Mouse (Mus musculus): Measurements from ENCODE around the gene Sema3c. TPM values are rescaled to one million over a fixed set of nuclear protein-coding genes. Genes with fewer than 3 reads are reported as not detected.

Sema3c gene
- polyA plus RNA-seq, 1 experiment from 2014 or later, result 30.3 TPM

DNA sequence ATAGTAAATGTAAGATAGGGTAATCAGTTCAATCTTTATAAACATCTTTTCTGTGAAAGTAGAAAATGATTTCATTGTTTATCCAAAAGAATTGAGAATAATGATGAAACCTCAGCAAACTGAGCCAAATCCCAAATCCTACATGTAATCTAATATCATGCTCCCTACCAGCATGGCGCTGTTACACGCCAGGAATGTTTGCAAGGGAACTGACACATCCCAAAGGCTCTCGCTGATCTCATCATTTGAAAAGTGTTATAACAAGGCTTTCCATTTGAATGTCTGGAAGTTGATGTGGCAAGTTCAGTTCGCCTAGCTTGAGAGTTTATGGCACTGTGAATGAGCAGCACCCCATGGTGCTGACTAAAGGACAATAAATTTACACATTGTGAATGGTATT lies 145.9 kb downstream of the Sema3c start:
- no peak for ATAC-seq (replicated peaks; ENCODE audit: insufficient number of reproducible peaks, low FRiP score, low TSS enrichment)
- no peaks in the 10 kb centered on the region for H3K9me3 ChIP-seq (replicated peaks; ENCODE audit: control insufficient read depth, low read length)
- H3K4me3 ChIP-seq (ENCODE audit: low read depth, low read length), result no peak overlapping the region
- 71% methylated on average over 4 of the region's 4 CpGs for WGBS (ENCODE audit: insufficient replicate concordance)
- H3K4me1 ChIP-seq (ENCODE audit: control insufficient read depth, insufficient read depth, low read length), result no peaks in the 10 kb centered on the region
- no peak overlapping the region for H3K27ac ChIP-seq (ENCODE audit: low read depth, low read length)
- no peak overlapping the region for H3K4me2 ChIP-seq
- no peaks in the 10 kb centered on the region for H3K36me3 ChIP-seq (ENCODE audit: control insufficient read depth, insufficient read depth, low read length)
- no peaks in the 10 kb centered on the region for H3K27me3 ChIP-seq (ENCODE audit: control insufficient read depth, insufficient read depth, low read length)
- no peak overlapping the region for H3K9ac ChIP-seq (ENCODE audit: low read depth, low read length)

DNA sequence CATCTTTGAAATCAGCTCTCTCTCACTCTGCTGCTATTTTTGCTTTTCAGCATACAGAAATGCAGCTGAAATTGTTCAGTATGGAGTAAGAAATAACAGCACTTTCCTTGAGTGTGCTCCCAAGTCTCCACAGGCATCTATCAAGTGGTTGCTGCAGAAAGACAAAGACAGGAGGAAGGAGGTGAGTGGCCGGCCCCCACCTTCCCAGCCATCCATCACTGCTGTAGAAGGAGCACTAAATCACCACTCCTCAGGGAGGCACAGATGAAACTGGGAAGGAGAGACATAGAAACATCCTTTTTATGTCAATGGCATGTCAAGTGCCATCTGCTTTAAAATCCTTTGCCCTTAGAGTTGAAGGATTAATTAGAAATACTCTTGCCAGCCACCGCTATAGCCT lies 149.9 kb downstream of the Sema3c start:
- Histone ChIP-seq H3K4me1 (ENCODE audit: control insufficient read depth, insufficient read depth, low read length) (no peaks in the 10 kb centered on the region), H3K27ac (ENCODE audit: low read depth, low read length) (no peak overlapping the region), H3K36me3 (ENCODE audit: control insufficient read depth, insufficient read depth, low read length) (0 out of 2 replicates have a peak, but pooled peaks cover 2% of the 10 kb centered on the region), H3K4me2 (no peak overlapping the region), H3K27me3 (ENCODE audit: control insufficient read depth, insufficient read depth, low read length) (no peaks in the 10 kb centered on the region), H3K4me3 (ENCODE audit: low read depth, low read length) (no peak overlapping the region), H3K9ac (ENCODE audit: low read depth, low read length) (no peak overlapping the region), H3K9me3 (replicated peaks; ENCODE audit: control insufficient read depth, low read length) (no peaks in the 10 kb centered on the region; the same call in 1 of the 2 replicates)
- WGBS (ENCODE audit: insufficient replicate concordance), result 68% methylated on average over 2 of the region's 2 CpGs
- ATAC-seq (replicated peaks; ENCODE audit: insufficient number of reproducible peaks, low FRiP score, low TSS enrichment), result no peak

DNA sequence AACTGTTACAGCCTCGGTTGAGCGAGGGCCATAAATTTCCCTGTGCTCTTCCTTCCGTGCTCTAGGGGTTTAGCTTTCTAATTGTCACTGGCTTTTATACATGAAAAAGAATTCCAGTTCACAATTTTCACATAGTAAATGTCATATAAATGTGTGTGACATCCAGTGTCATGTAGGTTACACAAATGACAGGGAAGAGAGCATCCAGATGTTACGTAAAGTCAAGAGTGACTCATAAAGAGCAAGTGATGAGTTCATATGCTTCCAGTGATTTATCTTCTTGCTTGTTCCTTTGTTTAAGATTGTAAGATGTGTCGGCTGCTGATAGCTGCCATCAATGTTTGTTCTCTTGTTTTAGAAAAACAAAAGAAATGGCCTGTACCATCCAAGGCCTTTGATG lies 154.0 kb downstream of the Sema3c start:
- Histone ChIP-seq H3K4me1 (ENCODE audit: control insufficient read depth, insufficient read depth, low read length) (no peaks in the 10 kb centered on the region), H3K9me3 (replicated peaks; ENCODE audit: control insufficient read depth, low read length) (no peaks in the 10 kb centered on the region; the same call in 1 of the 2 replicates), H3K27me3 (ENCODE audit: control insufficient read depth, insufficient read depth, low read length) (no peaks in the 10 kb centered on the region), H3K9ac (ENCODE audit: low read depth, low read length) (no peak overlapping the region), H3K27ac (ENCODE audit: low read depth, low read length) (no peak overlapping the region), H3K4me2 (no peak overlapping the region), H3K4me3 (ENCODE audit: low read depth, low read length) (no peak overlapping the region), H3K36me3 (ENCODE audit: control insufficient read depth, insufficient read depth, low read length) (0 out of 2 replicates have a peak, but pooled peaks cover 2% of the 10 kb centered on the region)
- ATAC-seq (replicated peaks; ENCODE audit: insufficient number of reproducible peaks, low FRiP score, low TSS enrichment), result no peak
- 78% methylated on average over 5 of the region's 5 CpGs for WGBS (ENCODE audit: insufficient replicate concordance)

DNA sequence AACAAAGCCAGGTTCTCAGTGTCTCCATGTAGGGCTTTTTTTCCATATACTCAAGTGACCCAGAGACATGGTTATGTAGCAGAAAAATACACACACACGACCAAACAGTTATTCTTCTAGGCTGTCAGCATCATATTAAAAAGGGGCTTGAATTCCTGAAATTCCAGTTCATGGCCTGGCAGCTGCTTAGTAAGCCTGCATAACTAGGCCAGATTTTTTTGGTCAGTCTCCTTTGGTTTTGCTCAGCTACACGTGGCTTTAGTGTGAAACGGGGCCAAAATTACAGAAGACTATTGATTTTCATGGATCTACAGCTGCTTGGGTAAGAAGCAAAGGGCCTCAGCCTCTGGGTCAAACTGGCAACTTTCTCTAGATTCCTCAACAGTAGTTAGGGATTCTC lies 165.7 kb downstream of the Sema3c start:
- H3K4me1 ChIP-seq (ENCODE audit: control insufficient read depth, insufficient read depth, low read length), result no peaks in the 10 kb centered on the region
- no peak overlapping the region for H3K4me2 ChIP-seq
- H3K9me3 ChIP-seq (replicated peaks; ENCODE audit: control insufficient read depth, low read length), result no peaks in the 10 kb centered on the region
- H3K36me3 ChIP-seq (ENCODE audit: control insufficient read depth, insufficient read depth, low read length), result no peaks in the 10 kb centered on the region
- no peak for ATAC-seq (replicated peaks; ENCODE audit: insufficient number of reproducible peaks, low FRiP score, low TSS enrichment)
- H3K9ac ChIP-seq (ENCODE audit: low read depth, low read length), result no peak overlapping the region
- 54% methylated on average over 3 of the region's 3 CpGs for WGBS (ENCODE audit: insufficient replicate concordance)
- no peak overlapping the region for H3K27ac ChIP-seq (ENCODE audit: low read depth, low read length)
- H3K27me3 ChIP-seq (ENCODE audit: control insufficient read depth, insufficient read depth, low read length), result no peaks in the 10 kb centered on the region
- H3K4me3 ChIP-seq (ENCODE audit: low read depth, low read length), result no peak overlapping the region

DNA sequence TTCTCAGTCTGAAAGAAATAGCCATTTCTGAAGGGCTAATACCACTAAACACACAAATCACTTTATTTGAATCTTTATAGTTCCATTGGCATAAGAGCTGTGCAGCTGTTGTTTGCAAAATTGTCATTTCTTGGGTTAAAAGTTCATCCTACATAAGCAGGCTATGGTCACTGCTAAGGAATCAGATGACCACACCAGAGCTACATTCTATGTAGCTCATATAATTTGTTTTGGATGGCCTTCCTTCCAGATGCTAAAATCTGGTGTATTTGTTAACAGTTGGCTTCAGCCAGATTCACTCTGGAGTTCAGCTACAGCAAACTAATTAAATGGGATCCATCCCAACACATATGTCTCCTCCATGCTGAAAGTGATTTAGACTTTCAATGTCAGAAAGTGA lies 172.4 kb downstream of the Sema3c start:
- Histone ChIP-seq H3K4me1 (ENCODE audit: control insufficient read depth, insufficient read depth, low read length) (no peaks in the 10 kb centered on the region), H3K27me3 (ENCODE audit: control insufficient read depth, insufficient read depth, low read length) (no peaks in the 10 kb centered on the region), H3K9ac (ENCODE audit: low read depth, low read length) (no peak overlapping the region), H3K4me2 (no peak overlapping the region), H3K27ac (ENCODE audit: low read depth, low read length) (no peak overlapping the region), H3K9me3 (replicated peaks; ENCODE audit: control insufficient read depth, low read length) (no peaks in the 10 kb centered on the region), H3K4me3 (ENCODE audit: low read depth, low read length) (no peak overlapping the region), H3K36me3 (ENCODE audit: control insufficient read depth, insufficient read depth, low read length) (no peaks in the 10 kb centered on the region)
- no peak for ATAC-seq (replicated peaks; ENCODE audit: insufficient number of reproducible peaks, low FRiP score, low TSS enrichment)

DNA sequence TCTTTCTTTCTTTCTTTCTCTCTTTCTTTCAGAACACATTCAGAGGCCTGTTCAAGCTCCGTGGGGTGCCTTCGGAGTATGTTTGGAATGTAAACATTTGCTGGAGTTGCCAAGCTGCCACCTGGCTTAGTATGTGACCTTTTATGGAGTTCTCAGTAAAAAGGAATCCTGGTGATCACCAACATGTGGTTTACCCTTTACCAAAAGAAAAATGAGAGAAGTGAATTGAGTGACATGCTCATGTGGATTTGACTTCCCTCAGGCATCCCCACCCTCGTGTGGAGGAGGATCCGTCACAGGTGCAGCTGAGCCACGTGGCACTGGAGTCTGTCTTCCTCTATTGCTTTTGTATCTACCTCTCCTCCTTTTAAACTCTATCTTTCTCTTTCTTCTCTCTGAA lies 173.1 kb downstream of the Sema3c start:
- WGBS (ENCODE audit: insufficient replicate concordance), result 36% methylated on average over 5 of the region's 5 CpGs
- ATAC-seq (replicated peaks; ENCODE audit: insufficient number of reproducible peaks, low FRiP score, low TSS enrichment), result no peak
- Histone ChIP-seq H3K4me1 (ENCODE audit: control insufficient read depth, insufficient read depth, low read length) (no peaks in the 10 kb centered on the region), H3K27me3 (ENCODE audit: control insufficient read depth, insufficient read depth, low read length) (no peaks in the 10 kb centered on the region), H3K27ac (ENCODE audit: low read depth, low read length) (no peak overlapping the region), H3K9ac (ENCODE audit: low read depth, low read length) (no peak overlapping the region), H3K36me3 (ENCODE audit: control insufficient read depth, insufficient read depth, low read length) (no peaks in the 10 kb centered on the region), H3K4me3 (ENCODE audit: low read depth, low read length) (no peak overlapping the region), H3K4me2 (no peak overlapping the region), H3K9me3 (replicated peaks; ENCODE audit: control insufficient read depth, low read length) (no peaks in the 10 kb centered on the region)

DNA sequence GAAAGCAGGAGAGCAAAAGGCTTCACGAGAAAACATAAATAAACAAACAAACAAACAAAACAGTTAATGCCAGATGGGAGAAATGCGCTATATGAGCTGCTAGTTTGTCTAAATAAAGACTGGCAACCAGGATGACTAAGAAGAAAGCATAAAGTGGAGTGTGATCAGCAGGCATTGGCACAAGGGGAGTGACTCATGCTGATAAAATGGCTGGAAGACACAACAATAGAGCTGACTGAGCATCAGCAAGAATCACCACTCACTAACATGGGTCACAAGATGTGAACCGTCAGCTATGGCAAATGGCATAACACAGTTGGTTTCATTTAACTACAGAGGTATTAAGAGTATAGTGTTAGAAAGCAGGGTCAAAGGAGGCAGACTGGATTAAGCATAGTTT lies 174.2 kb downstream of the Sema3c start:
- no peak overlapping the region for H3K27ac ChIP-seq (ENCODE audit: low read depth, low read length)
- no peaks in the 10 kb centered on the region for H3K27me3 ChIP-seq (ENCODE audit: control insufficient read depth, insufficient read depth, low read length)
- H3K4me3 ChIP-seq (ENCODE audit: low read depth, low read length), result no peak overlapping the region
- no peaks in the 10 kb centered on the region for H3K9me3 ChIP-seq (replicated peaks; ENCODE audit: control insufficient read depth, low read length)
- H3K9ac ChIP-seq (ENCODE audit: low read depth, low read length), result no peak overlapping the region
- WGBS (ENCODE audit: insufficient replicate concordance), result 63% methylated on average over 3 of the region's 3 CpGs
- H3K4me1 ChIP-seq (ENCODE audit: control insufficient read depth, insufficient read depth, low read length), result no peaks in the 10 kb centered on the region
- no peak for ATAC-seq (replicated peaks; ENCODE audit: insufficient number of reproducible peaks, low FRiP score, low TSS enrichment)
- no peak overlapping the region for H3K4me2 ChIP-seq
- no peaks in the 10 kb centered on the region for H3K36me3 ChIP-seq (ENCODE audit: control insufficient read depth, insufficient read depth, low read length)

DNA sequence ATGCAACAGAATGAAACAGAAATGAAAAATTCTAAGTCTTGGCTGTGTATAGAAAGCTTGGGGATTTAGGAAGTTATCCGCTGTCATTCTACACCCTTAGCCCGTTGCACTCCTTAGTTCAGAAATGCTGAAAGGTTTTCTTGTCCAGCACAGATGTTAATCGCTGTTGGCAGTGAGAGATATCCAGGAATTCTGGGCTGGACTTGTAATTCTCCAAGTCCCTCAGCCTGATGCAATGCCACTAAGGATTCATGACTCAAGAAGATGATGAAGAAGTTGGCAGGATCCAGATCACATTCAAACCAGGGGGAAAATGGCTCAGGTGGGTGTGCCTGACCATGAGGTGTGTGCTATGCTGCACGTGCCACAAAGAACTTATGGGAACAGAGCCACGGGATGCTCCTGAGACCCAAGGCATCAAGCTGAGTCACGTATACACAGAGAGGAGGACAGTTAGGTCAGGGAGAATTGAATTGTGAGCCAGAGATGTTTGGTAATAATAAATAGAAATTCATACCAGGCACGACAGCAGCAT lies 179.5 kb downstream of the Sema3c start:
- Histone ChIP-seq H3K4me1 (ENCODE audit: control insufficient read depth, insufficient read depth, low read length) (no peaks in the 10 kb centered on the region), H3K9me3 (replicated peaks; ENCODE audit: control insufficient read depth, low read length) (no peaks in the 10 kb centered on the region), H3K4me3 (ENCODE audit: low read depth, low read length) (no peak overlapping the region), H3K4me2 (no peak overlapping the region), H3K27ac (ENCODE audit: low read depth, low read length) (no peak overlapping the region), H3K27me3 (ENCODE audit: control insufficient read depth, insufficient read depth, low read length) (no peaks in the 10 kb centered on the region), H3K36me3 (ENCODE audit: control insufficient read depth, insufficient read depth, low read length) (no peaks in the 10 kb centered on the region), H3K9ac (ENCODE audit: low read depth, low read length) (no peak overlapping the region)
- WGBS (ENCODE audit: insufficient replicate concordance), result 83% methylated on average over 7 of the region's 7 CpGs
- no peak for ATAC-seq (replicated peaks; ENCODE audit: insufficient number of reproducible peaks, low FRiP score, low TSS enrichment)

DNA sequence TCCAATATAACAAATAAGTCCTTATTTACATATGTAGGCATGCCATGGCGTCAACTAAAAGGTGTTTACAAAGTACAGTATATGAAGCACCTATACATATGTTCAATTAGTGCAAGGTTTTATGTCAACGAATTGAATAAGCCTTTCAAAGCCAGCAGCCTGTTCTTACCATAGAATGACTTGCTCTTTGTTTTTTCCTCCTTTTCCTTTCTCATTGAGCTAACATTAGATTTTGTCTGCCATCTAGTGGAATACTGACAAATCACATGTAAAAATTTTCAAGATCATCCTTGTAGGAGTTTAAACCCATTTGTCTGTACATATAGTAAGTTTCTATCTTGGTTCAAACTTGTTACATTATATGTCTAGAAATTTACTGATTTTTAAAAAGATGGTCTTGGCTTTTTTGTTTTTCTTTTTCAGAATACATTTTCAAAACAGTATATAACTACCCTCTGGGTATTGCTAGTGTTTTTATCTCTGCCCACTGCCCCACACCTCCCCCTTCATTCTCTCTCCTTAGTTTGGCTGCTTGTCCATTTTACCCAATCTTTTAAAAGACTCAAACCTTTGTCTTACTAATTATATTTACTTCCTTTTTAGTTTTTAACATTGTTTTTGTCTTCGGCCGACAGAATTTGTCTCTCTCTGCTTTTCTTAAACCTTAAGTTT lies 192.1 kb downstream of the Sema3c start:
- no peaks in the 10 kb centered on the region for H3K27me3 ChIP-seq (ENCODE audit: control insufficient read depth, insufficient read depth, low read length)
- WGBS (ENCODE audit: insufficient replicate concordance), result 56% methylated on average over 4 of the region's 4 CpGs
- H3K9ac ChIP-seq (ENCODE audit: low read depth, low read length), result no peak overlapping the region
- ATAC-seq (replicated peaks; ENCODE audit: insufficient number of reproducible peaks, low FRiP score, low TSS enrichment), result no peak
- no peaks in the 10 kb centered on the region for H3K9me3 ChIP-seq (replicated peaks; ENCODE audit: control insufficient read depth, low read length)
- no peak overlapping the region for H3K27ac ChIP-seq (ENCODE audit: low read depth, low read length)
- H3K36me3 ChIP-seq (ENCODE audit: control insufficient read depth, insufficient read depth, low read length), result no peaks in the 10 kb centered on the region
- H3K4me3 ChIP-seq (ENCODE audit: low read depth, low read length), result no peak overlapping the region
- H3K4me1 ChIP-seq (ENCODE audit: control insufficient read depth, insufficient read depth, low read length), result no peaks in the 10 kb centered on the region
- no peak overlapping the region for H3K4me2 ChIP-seq
